Mouse (Mus musculus) brain, adult 10 weeks (tissue): ENCODE data around the gene Nap1l2. TPM values are rescaled to one million over a fixed set of nuclear protein-coding genes. Genes with fewer than 3 reads are reported as not detected.

Experiments
- polyA plus RNA-seq: library from polyadenylated mRNA; stranded (reverse); fragments of 350-450 nt; fragmentation: Illumina TruSeq; extraction: RNeasy Lipid Tissue Mini Kit (QIAGEN cat#74804); gene quantifications from one replicate; pipeline ENCODE4 v1.2.3, GENCODE M21; 2015; ENCODE audit warnings: low read depth, low replicate concordance

Nap1l2 gene
- 156 TPM for polyA plus RNA-seq

GRCm38 (mm10) chrX:103186431-103186786, at the start of gene Nap1l2:
Nap1l2 (minus strand) TSS chrX:103186640.

Other genes with a start within 250 kb of the Nap1l2 start
- not detected for gene Cdx4, start 134.8 kb upstream of the Nap1l2 start, polyA plus RNA-seq
- gene Chic1, start 169.8 kb upstream of the Nap1l2 start, polyA plus RNA-seq: 15.2 TPM
- gene Tsx, start 227.8 kb upstream of the Nap1l2 start, polyA plus RNA-seq: not detected
- not detected for gene Gm26992, start 235.4 kb upstream of the Nap1l2 start, polyA plus RNA-seq